Mouse (Mus musculus): ENCODE data around the gene Vamp3. TPM values are rescaled to one million over a fixed set of nuclear protein-coding genes. Genes with fewer than 3 reads are reported as not detected.
"Not testable (repeated sequence)": the region's sequence is repeated elsewhere in the genome, so short reads cannot be mapped to it uniquely, and the experiment has no call there.

Vamp3 gene
- polyA plus RNA-seq, 1 experiment from 2014 or later = 122 TPM

DNA sequence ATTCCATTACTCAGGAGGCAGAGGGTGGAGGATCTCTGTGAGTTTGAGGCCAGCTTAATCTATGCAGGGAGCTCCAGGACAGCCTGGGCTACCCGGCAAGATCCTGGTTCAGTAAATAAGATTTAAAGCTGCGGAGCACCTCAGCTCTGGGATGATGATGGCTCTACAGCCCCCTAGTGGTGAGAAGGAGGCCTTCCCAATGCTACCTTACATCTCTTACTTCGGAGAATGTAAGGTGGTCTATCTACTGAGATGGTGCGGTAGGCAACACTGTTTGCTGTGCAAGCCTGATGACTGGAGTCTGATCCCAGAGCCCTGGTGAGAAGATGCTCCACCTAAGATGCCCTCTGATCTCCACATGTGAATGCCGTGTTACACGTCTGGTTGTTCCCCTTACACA lies 30.8 kb downstream of the Vamp3 start:
- H3K27me3 ChIP-seq (replicated peaks; ENCODE audit: control insufficient read depth, insufficient read depth, low read length) = no peaks in the 10 kb centered on the region
- no peak overlapping the region for H3K27ac ChIP-seq (ENCODE audit: low read length)
- WGBS = 52% methylated on average over 6 of the region's 6 CpGs
- H3K9me3 ChIP-seq (ENCODE audit: control insufficient read depth, low read length) = no peaks in the 10 kb centered on the region
- ATAC-seq = no peak
- no peak overlapping the region for H3K4me2 ChIP-seq (ENCODE audit: low read depth, low read length)
- no peak overlapping the region for H3K9ac ChIP-seq (ENCODE audit: low read depth, low read length)
- H3K4me1 ChIP-seq (ENCODE audit: control insufficient read depth, insufficient read depth, low read length) = no peaks in the 10 kb centered on the region
- H3K4me3 ChIP-seq (ENCODE audit: low read length) = no peak overlapping the region
- H3K36me3 ChIP-seq (ENCODE audit: control insufficient read depth, insufficient read depth, low read length) = no peaks in the 10 kb centered on the region

DNA sequence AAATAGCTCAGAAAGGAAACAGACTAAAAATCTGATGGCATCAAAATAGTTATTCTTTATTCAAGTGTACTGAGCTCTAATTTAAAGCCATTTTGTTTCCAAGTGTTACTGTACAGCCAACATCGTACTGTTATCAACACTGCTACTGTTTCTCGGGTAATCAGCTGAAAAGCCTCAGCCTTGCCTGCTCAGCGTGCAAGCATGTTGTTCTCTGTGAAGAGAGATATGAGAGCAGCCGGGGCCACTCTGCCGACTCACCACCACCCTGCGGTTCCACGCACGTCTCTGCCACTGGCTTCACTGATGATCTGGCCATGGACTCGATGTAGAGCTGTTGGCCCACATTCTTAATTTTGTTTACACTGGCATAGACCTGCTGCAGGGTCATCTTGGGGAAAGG lies 33.6 kb downstream of the Vamp3 start:
- WGBS = 82% methylated on average over 9 of the region's 9 CpGs
- Histone ChIP-seq H3K27me3 (replicated peaks; ENCODE audit: control insufficient read depth, insufficient read depth, low read length) (no peaks in the 10 kb centered on the region), H3K9me3 (ENCODE audit: control insufficient read depth, low read length) (no peaks in the 10 kb centered on the region)

DNA sequence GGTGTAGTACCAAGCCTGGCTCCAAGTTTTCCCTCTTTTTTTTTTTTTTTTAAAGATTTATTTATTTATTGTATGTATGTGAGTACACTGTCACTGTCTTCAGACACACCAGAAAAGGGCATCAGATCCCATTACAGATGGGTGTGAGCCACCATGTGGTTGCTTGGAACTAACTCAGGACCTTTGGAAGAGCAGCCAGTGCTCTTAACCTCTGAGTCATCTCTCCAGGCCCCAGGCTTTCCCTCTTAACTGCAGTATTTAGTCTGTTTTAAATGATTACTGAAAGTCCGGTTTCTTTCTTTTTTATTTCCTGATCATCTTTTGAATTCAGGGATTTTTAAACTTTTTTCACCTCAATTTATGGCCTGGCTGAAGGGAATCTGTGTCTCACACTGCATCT lies 40.4 kb downstream of the Vamp3 start:
- not testable (repeated sequence) for H3K9ac ChIP-seq (ENCODE audit: low read depth, low read length); H3K36me3 ChIP-seq (ENCODE audit: control insufficient read depth, insufficient read depth, low read length); H3K4me2 ChIP-seq (ENCODE audit: low read depth, low read length); H3K4me1 ChIP-seq (ENCODE audit: control insufficient read depth, insufficient read depth, low read length); H3K27ac ChIP-seq (ENCODE audit: low read length); H3K9me3 ChIP-seq (ENCODE audit: control insufficient read depth, low read length); H3K27me3 ChIP-seq (replicated peaks; ENCODE audit: control insufficient read depth, insufficient read depth, low read length); ATAC-seq; H3K4me3 ChIP-seq (ENCODE audit: low read length)
- 97% methylated on average over 1 of the region's 1 CpGs for WGBS

More for the DNA sequence above, 33.6 kb downstream of the Vamp3 start:
- Histone ChIP-seq H3K27ac (ENCODE audit: low read length) (no peak overlapping the region), H3K9ac (ENCODE audit: low read depth, low read length) (no peak overlapping the region), H3K4me3 (ENCODE audit: low read length) (no peak overlapping the region), H3K4me1 (ENCODE audit: control insufficient read depth, insufficient read depth, low read length) (no peaks in the 10 kb centered on the region), H3K4me2 (ENCODE audit: low read depth, low read length) (no peak overlapping the region), H3K36me3 (ENCODE audit: control insufficient read depth, insufficient read depth, low read length) (no peaks in the 10 kb centered on the region)
- ATAC-seq = no peak

DNA sequence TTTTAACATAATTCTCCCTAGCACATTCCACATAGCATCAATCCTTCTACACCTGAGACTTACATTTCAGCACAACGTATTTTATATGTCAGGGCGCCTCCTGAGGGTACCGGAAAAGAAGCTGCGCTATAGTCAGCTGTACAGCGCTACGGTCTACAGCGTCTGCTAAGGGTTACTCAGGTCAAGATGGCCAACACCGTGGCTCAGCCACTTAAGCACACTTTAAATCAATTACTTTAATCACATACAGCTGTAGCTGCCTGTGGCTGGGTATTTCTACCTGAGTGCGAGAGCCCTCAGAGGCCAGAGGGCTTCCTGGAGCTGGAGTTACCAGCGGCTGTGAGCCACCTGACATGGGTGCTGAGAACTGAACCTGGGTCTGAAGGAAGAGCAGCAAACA lies 41.8 kb downstream of the Vamp3 start:
- H3K36me3 ChIP-seq (ENCODE audit: control insufficient read depth, insufficient read depth, low read length) = no peaks in the 10 kb centered on the region
- WGBS = 85% methylated on average over 10 of the region's 10 CpGs
- no peaks in the 10 kb centered on the region for H3K4me1 ChIP-seq (ENCODE audit: control insufficient read depth, insufficient read depth, low read length)
- H3K4me2 ChIP-seq (ENCODE audit: low read depth, low read length) = no peak overlapping the region
- H3K27me3 ChIP-seq (replicated peaks; ENCODE audit: control insufficient read depth, insufficient read depth, low read length) = no peaks in the 10 kb centered on the region
- no peak overlapping the region for H3K4me3 ChIP-seq (ENCODE audit: low read length)
- ATAC-seq = no peak
- no peaks in the 10 kb centered on the region for H3K9me3 ChIP-seq (ENCODE audit: control insufficient read depth, low read length)
- H3K27ac ChIP-seq (ENCODE audit: low read length) = no peak overlapping the region
- H3K9ac ChIP-seq (ENCODE audit: low read depth, low read length) = no peak overlapping the region

DNA sequence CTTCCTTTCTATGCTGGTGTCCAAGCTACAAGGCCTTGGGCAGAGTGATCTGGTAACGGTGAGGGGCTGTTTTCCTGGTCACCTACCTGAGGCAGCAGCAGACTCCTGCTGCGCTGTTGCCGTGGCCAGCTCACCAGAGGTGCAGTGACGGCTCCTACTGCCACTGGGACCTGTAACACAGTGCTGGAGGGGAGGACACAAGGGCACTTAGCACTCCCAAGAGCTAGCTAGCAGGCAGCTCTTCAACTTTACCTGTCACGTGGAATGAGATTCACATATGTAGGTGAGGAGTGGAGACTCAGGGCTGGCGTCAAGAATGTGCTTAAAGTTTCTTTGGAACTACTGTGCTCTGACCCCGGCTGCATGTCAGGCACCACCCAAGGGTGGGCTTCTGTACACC lies 47.4 kb downstream of the Vamp3 start:
- no peaks in the 10 kb centered on the region for H3K36me3 ChIP-seq (ENCODE audit: control insufficient read depth, insufficient read depth, low read length)
- WGBS = 91% methylated on average over 7 of the region's 7 CpGs
- ATAC-seq = no peak
- H3K9me3 ChIP-seq (ENCODE audit: control insufficient read depth, low read length) = no peaks in the 10 kb centered on the region
- H3K4me3 ChIP-seq (ENCODE audit: low read length) = no peak overlapping the region
- no peak overlapping the region for H3K9ac ChIP-seq (ENCODE audit: low read depth, low read length)
- H3K27me3 ChIP-seq (replicated peaks; ENCODE audit: control insufficient read depth, insufficient read depth, low read length) = no peaks in the 10 kb centered on the region
- H3K4me1 ChIP-seq (ENCODE audit: control insufficient read depth, insufficient read depth, low read length) = no peaks in the 10 kb centered on the region
- no peak overlapping the region for H3K27ac ChIP-seq (ENCODE audit: low read length)
- no peak overlapping the region for H3K4me2 ChIP-seq (ENCODE audit: low read depth, low read length)

DNA sequence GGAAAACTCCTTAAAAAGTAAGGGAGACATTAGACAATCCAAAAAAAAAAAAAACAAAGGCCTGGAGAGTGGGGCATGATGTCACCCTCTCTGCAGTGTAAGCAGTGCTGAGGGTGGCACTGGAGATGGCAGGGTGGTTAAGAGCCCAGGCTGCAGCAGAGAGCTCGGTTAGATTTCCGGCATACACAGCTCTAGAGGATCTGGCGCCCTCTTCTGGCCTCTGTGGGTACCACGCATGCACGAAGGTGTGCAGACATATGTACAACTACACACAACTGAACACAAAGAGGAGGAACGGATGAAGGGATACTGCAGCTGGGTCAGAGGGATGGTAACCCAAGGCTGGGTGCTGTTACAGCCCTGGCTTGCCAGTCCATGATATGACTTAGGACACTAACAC lies 50.8 kb downstream of the Vamp3 start:
- Histone ChIP-seq H3K36me3 (ENCODE audit: control insufficient read depth, insufficient read depth, low read length) (no peaks in the 10 kb centered on the region), H3K4me2 (ENCODE audit: low read depth, low read length) (no peak overlapping the region), H3K4me1 (ENCODE audit: control insufficient read depth, insufficient read depth, low read length) (no peaks in the 10 kb centered on the region), H3K9ac (ENCODE audit: low read depth, low read length) (no peak overlapping the region), H3K4me3 (ENCODE audit: low read length) (no peak overlapping the region), H3K27me3 (replicated peaks; ENCODE audit: control insufficient read depth, insufficient read depth, low read length) (no peaks in the 10 kb centered on the region), H3K27ac (ENCODE audit: low read length) (no peak overlapping the region), H3K9me3 (ENCODE audit: control insufficient read depth, low read length) (no peaks in the 10 kb centered on the region)
- ATAC-seq = no peak
- WGBS = 56% methylated on average over 6 of the region's 6 CpGs

DNA sequence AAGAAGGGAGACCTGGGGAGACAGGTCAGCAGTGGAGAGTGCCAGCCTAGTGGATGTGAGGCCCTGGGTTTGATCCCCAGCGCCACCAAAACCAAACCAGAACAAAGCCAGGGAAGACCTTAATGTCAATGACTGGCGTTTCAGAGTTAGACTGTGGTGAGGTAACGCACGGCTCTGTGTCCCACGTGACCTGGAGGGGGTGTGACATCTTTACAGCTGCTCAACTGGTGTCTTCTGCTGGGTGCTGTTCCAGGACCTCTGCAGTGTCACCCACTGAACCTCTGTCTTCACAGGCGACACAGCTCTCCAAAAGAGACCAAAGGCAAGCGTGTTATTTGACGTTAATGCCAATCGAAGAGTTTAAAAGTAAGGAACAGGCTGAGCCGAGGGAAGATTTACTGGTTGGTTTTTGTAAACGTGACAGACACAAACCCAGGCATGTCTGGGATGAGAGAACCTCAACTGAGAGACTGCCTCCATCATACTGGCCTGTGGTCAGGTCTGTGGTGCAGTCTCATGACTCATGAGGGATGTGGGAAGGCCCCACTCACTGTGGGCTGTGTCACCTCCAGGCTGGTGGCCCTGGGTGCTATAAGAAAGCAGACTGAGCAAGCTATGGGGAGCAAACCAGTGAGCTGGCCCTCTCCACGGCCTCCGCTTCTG lies 52.0 kb downstream of the Vamp3 start:
- H3K36me3 ChIP-seq (ENCODE audit: control insufficient read depth, insufficient read depth, low read length) = no peaks in the 10 kb centered on the region
- no peak overlapping the region for H3K27ac ChIP-seq (ENCODE audit: low read length)
- H3K9me3 ChIP-seq (ENCODE audit: control insufficient read depth, low read length) = no peaks in the 10 kb centered on the region
- H3K27me3 ChIP-seq (replicated peaks; ENCODE audit: control insufficient read depth, insufficient read depth, low read length) = no peaks in the 10 kb centered on the region
- WGBS = 93% methylated on average over 13 of the region's 13 CpGs
- H3K9ac ChIP-seq (ENCODE audit: low read depth, low read length) = no peak overlapping the region
- no peaks in the 10 kb centered on the region; the same call in 1 of the 2 replicates for H3K4me1 ChIP-seq (ENCODE audit: control insufficient read depth, insufficient read depth, low read length)
- H3K4me2 ChIP-seq (ENCODE audit: low read depth, low read length) = no peak overlapping the region
- no peak for ATAC-seq
- no peak overlapping the region for H3K4me3 ChIP-seq (ENCODE audit: low read length)

DNA sequence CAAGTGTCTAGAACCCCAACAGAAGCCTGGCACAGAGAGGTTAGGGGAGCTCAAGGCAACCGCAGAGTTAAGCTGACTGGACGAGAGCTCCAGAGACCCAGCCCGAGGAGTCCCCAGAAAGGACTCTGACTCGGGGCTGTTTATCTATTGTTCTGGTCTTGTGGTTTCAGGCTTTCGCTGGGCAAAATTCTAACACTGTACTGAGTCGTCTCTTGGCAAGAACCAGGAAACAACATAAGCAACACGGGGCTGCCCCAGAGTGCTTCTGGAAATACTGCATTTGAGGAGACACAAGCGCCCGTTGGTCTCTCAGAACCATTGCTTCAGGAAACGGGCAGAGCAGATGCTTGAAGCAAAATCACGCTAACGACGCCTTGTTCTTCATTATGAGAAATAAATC lies 56.4 kb downstream of the Vamp3 start:
- H3K27me3 ChIP-seq (replicated peaks; ENCODE audit: control insufficient read depth, insufficient read depth, low read length) = no peaks in the 10 kb centered on the region
- 46% methylated on average over 13 of the region's 13 CpGs for WGBS
- H3K4me2 ChIP-seq (ENCODE audit: low read depth, low read length) = 0 out of 2 replicates have a peak overlapping the region, but pooled peaks have one; percentile 3
- H3K4me3 ChIP-seq (ENCODE audit: low read length) = no peak overlapping the region
- no peak for ATAC-seq
- H3K9me3 ChIP-seq (ENCODE audit: control insufficient read depth, low read length) = no peaks in the 10 kb centered on the region
- H3K27ac ChIP-seq (ENCODE audit: low read length) = no peak overlapping the region
- H3K9ac ChIP-seq (ENCODE audit: low read depth, low read length) = no peak overlapping the region
- no peaks in the 10 kb centered on the region for H3K36me3 ChIP-seq (ENCODE audit: control insufficient read depth, insufficient read depth, low read length)
- no peaks in the 10 kb centered on the region; the same call in 1 of the 2 replicates for H3K4me1 ChIP-seq (ENCODE audit: control insufficient read depth, insufficient read depth, low read length)

DNA sequence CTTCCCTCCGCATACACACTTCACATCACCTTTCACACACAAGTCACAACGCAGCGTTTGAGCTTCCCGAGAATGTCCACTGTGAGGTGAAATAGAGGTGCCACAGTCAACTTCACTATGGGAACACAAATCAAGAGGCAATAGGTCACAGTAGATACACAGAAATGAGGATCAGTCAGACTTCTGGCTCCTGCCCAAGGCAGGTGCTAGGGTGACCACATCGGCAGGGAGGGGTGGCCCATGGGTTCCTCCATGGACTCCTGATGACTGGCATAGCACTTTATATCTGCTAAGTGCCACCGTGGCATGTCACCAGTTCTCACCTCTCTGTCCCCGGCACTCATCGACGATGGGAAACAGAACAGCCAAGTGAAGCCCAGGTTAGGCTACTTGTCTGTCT lies 59.1 kb downstream of the Vamp3 start:
- Histone ChIP-seq H3K9ac (ENCODE audit: low read depth, low read length) (no peak overlapping the region), H3K4me1 (ENCODE audit: control insufficient read depth, insufficient read depth, low read length) (no peaks in the 10 kb centered on the region; the same call in 1 of the 2 replicates), H3K4me2 (ENCODE audit: low read depth, low read length) (no peak overlapping the region), H3K4me3 (ENCODE audit: low read length) (no peak overlapping the region), H3K9me3 (ENCODE audit: control insufficient read depth, low read length) (no peaks in the 10 kb centered on the region), H3K27ac (ENCODE audit: low read length) (no peak overlapping the region), H3K36me3 (ENCODE audit: control insufficient read depth, insufficient read depth, low read length) (no peaks in the 10 kb centered on the region), H3K27me3 (replicated peaks; ENCODE audit: control insufficient read depth, insufficient read depth, low read length) (no peaks in the 10 kb centered on the region)
- 94% methylated on average over 9 of the region's 9 CpGs for WGBS
- no peak for ATAC-seq
